Mouse (Mus musculus) CH12.LX (cell line): ENCODE measurements around the gene Rps16. TPM values are rescaled to one million over a fixed set of nuclear protein-coding genes. Genes with fewer than 3 reads are reported as not detected.

ENCODE experiments used
- DNase-seq: peaks from one replicate; pipeline ENCODE4 v3.0.0-alpha.2; 2013; ENCODE audit errors: extremely low read depth
- H3K27ac ChIP-seq: 2 replicates; pipeline ENCODE4 v1.5.1; 2012; ENCODE audit warnings: low read depth, mild to moderate bottlenecking, control low read depth, moderate library complexity; ENCODE audit not compliant: insufficient read depth
- H3K27me3 ChIP-seq: replicated peaks from 2 replicates; pipeline ENCODE3; 2012; ENCODE audit warnings: inconsistent platforms
- H3K36me3 ChIP-seq, 2 experiments: replicated peaks in 1 of 2; 2 replicates each; pipeline versions ENCODE3 to v1.6.1; 2012; ENCODE audit warnings: inconsistent platforms in 1 of 2, low read length in 1 of 2, mild to moderate bottlenecking in 1 of 2, mixed read lengths in 1 of 2, moderate library complexity in 1 of 2; ENCODE audit not compliant: control insufficient read depth in 1 of 2, insufficient read depth in 1 of 2
- H3K4me1 ChIP-seq, 2 experiments: 2 replicates each; pipeline ENCODE4 v1.6.1; 2012; ENCODE audit warnings: inconsistent platforms in 1 of 2, moderate library complexity in 1 of 2; ENCODE audit not compliant: insufficient read depth in 2 of 2, control insufficient read depth in 1 of 2
- H3K4me2 ChIP-seq: 2 replicates; pipeline ENCODE4 v1.6.1; 2012; ENCODE audit warnings: low read depth, mild to moderate bottlenecking, control low read depth; ENCODE audit not compliant: poor library complexity, insufficient read depth, severe bottlenecking
- H3K4me3 ChIP-seq, 3 experiments: fragments of 150-350 bp in 1 of 3; sonication (generic) in 1 of 3; replicated peaks in 1 of 3; 2 replicates each; pipeline versions ENCODE3 to v1.5.1; 2011 to 2012; ENCODE audit warnings: low read depth in 2 of 3, low read length in 2 of 3, mild to moderate bottlenecking in 2 of 3, moderate library complexity in 2 of 3, control low read depth in 1 of 3, improper control_type of control experiment in 1 of 3, inconsistent platforms in 1 of 3, mixed read lengths in 1 of 3; ENCODE audit not compliant: poor library complexity in 1 of 3
- H3K79me2 ChIP-seq: replicated peaks from 2 replicates; pipeline ENCODE4 v1.6.1; 2012; ENCODE audit warnings: mild to moderate bottlenecking, moderate library complexity; ENCODE audit not compliant: control insufficient read depth, poor library complexity, insufficient read depth, severe bottlenecking; ENCODE audit errors: extremely low read depth
- H3K9ac ChIP-seq: 2 replicates; pipeline ENCODE4 v1.6.1; 2012; ENCODE audit warnings: low read depth, mild to moderate bottlenecking, control low read depth, moderate library complexity; ENCODE audit not compliant: insufficient read depth
- H3K9me3 ChIP-seq: replicated peaks from 2 replicates; pipeline ENCODE3; 2012; ENCODE audit warnings: low read length, inconsistent platforms, mixed read lengths
- BHLHE40 ChIP-seq: IDR thresholded peaks from 2 replicates; pipeline ENCODE4 v1.6.1; 2011; ENCODE audit warnings: mild to moderate bottlenecking, low read depth, low read length, improper control_type of control experiment
- CHD1 ChIP-seq: IDR thresholded peaks from 2 replicates; pipeline ENCODE4 v1.6.1; 2012; ENCODE audit warnings: low read depth, low read length, improper control_type of control experiment, inconsistent platforms
- CHD2 ChIP-seq: IDR thresholded peaks from 2 replicates; pipeline ENCODE4 v1.6.1; 2011; ENCODE audit warnings: low read length, improper control_type of control experiment
- CTCF ChIP-seq, 2 experiments: IDR thresholded peaks in 1 of 2; conservative IDR thresholded peaks in 1 of 2; 2 replicates each; pipeline ENCODE4 v1.5.1; 2011 to 2012; ENCODE audit warnings: low read depth in 2 of 2, low read length in 2 of 2, improper control_type of control experiment in 1 of 2, inconsistent platforms in 1 of 2, mild to moderate bottlenecking in 1 of 2, moderate library complexity in 1 of 2
- E2F4 ChIP-seq: IDR thresholded peaks from 2 replicates; pipeline ENCODE4 v1.6.1; 2011; ENCODE audit warnings: low read depth, low read length, improper control_type of control experiment; ENCODE audit not compliant: insufficient replicate concordance
- ELF1 ChIP-seq: IDR thresholded peaks from 2 replicates; pipeline ENCODE4 v1.6.1; 2014; ENCODE audit warnings: low read depth, mild to moderate bottlenecking, inconsistent platforms, low read length, improper control_type of control experiment
- EP300 ChIP-seq: IDR thresholded peaks from 2 replicates; pipeline ENCODE4 v1.6.1; 2011; ENCODE audit warnings: low read length, improper control_type of control experiment
- ETS1 ChIP-seq: conservative IDR thresholded peaks from 2 replicates; pipeline ENCODE4 v1.6.1; 2012; ENCODE audit warnings: low read depth, mild to moderate bottlenecking, inconsistent platforms, low read length, improper control_type of control experiment, moderate library complexity
- GABPA ChIP-seq: IDR thresholded peaks from 2 replicates; pipeline ENCODE4 v1.6.1; 2012; ENCODE audit warnings: low read depth, low read length, improper control_type of control experiment, inconsistent platforms; ENCODE audit not compliant: insufficient replicate concordance
- HCFC1 ChIP-seq: IDR thresholded peaks from 2 replicates; pipeline ENCODE4 v1.6.1; 2012; ENCODE audit warnings: low read depth, mild to moderate bottlenecking, inconsistent platforms, low read length, improper control_type of control experiment
- IRF4 ChIP-seq: IDR thresholded peaks from 2 replicates; pipeline ENCODE4 v1.6.1; 2014; ENCODE audit warnings: low read depth, mild to moderate bottlenecking, inconsistent platforms, low read length, improper control_type of control experiment
- JUN ChIP-seq: IDR thresholded peaks from 2 replicates; pipeline ENCODE4 v1.6.1; 2011; ENCODE audit warnings: low read depth, mild to moderate bottlenecking, low read length, improper control_type of control experiment, moderate library complexity; ENCODE audit not compliant: insufficient read depth
- JUND ChIP-seq: conservative IDR thresholded peaks from 2 replicates; pipeline ENCODE4 v1.6.1; 2011; ENCODE audit warnings: low read depth, low read length, improper control_type of control experiment
- KAT2A ChIP-seq: IDR thresholded peaks from 2 replicates; pipeline ENCODE4 v1.6.1; 2012; ENCODE audit warnings: low read length, improper control_type of control experiment, inconsistent platforms; ENCODE audit not compliant: insufficient replicate concordance
- MAFK ChIP-seq: IDR thresholded peaks from 2 replicates; pipeline ENCODE4 v1.6.1; 2011; ENCODE audit warnings: low read length, improper control_type of control experiment; ENCODE audit not compliant: insufficient replicate concordance
- MAX ChIP-seq: IDR thresholded peaks from 2 replicates; pipeline ENCODE4 v1.6.1; 2011; ENCODE audit warnings: low read length, improper control_type of control experiment
- MAZ ChIP-seq: IDR thresholded peaks from 2 replicates; pipeline ENCODE4 v1.6.1; 2012; ENCODE audit warnings: low read depth, mild to moderate bottlenecking, inconsistent platforms, low read length, improper control_type of control experiment, moderate library complexity
- MEF2A ChIP-seq: IDR thresholded peaks from 2 replicates; pipeline ENCODE4 v1.6.1; 2014; ENCODE audit warnings: low read depth, mild to moderate bottlenecking, inconsistent platforms, low read length, improper control_type of control experiment, borderline replicate concordance
- MXI1 ChIP-seq: IDR thresholded peaks from 2 replicates; pipeline ENCODE4 v1.6.1; 2011; ENCODE audit warnings: mild to moderate bottlenecking, low read depth, low read length, improper control_type of control experiment
- MYC ChIP-seq: IDR thresholded peaks from 2 replicates; pipeline ENCODE4 v1.6.1; 2011; ENCODE audit warnings: low read depth, mild to moderate bottlenecking, improper control_type of control experiment, low read length
- NELFE ChIP-seq: IDR thresholded peaks from 2 replicates; pipeline ENCODE4 v1.6.1; 2011; ENCODE audit warnings: low read depth, low read length, improper control_type of control experiment
- NRF1 ChIP-seq: IDR thresholded peaks from 2 replicates; pipeline ENCODE4 v1.6.1; 2014; ENCODE audit warnings: low read depth, mild to moderate bottlenecking, inconsistent platforms, low read length, improper control_type of control experiment, moderate library complexity
- PAX5 ChIP-seq: IDR thresholded peaks from 2 replicates; pipeline ENCODE4 v1.6.1; 2012; ENCODE audit warnings: low read length, inconsistent platforms, mixed read lengths
- POLR2A ChIP-seq: IDR thresholded peaks from 2 replicates; pipeline ENCODE4 v1.6.1; 2011; ENCODE audit warnings: low read depth, mild to moderate bottlenecking, improper control_type of control experiment, low read length
- POLR2AphosphoS2 ChIP-seq: IDR thresholded peaks from 2 replicates; pipeline ENCODE4 v1.6.1; 2011; ENCODE audit warnings: low read depth, low read length, improper control_type of control experiment
- RAD21 ChIP-seq: IDR thresholded peaks from 2 replicates; pipeline ENCODE4 v1.6.1; 2011; ENCODE audit warnings: low read depth, mild to moderate bottlenecking, low read length, improper control_type of control experiment, moderate library complexity
- RCOR1 ChIP-seq: conservative IDR thresholded peaks from 2 replicates; pipeline ENCODE4 v1.6.1; 2012; ENCODE audit warnings: low read depth, mild to moderate bottlenecking, inconsistent platforms, low read length, improper control_type of control experiment
- SIN3A ChIP-seq: IDR thresholded peaks from 2 replicates; pipeline ENCODE4 v1.6.1; 2012; ENCODE audit warnings: low read length, improper control_type of control experiment, inconsistent platforms
- SMC3 ChIP-seq: IDR thresholded peaks from 2 replicates; pipeline ENCODE4 v1.6.1; 2011; ENCODE audit warnings: low read depth, low read length, improper control_type of control experiment
- TBP ChIP-seq: conservative IDR thresholded peaks from 2 replicates; pipeline ENCODE4 v1.6.1; 2011; ENCODE audit warnings: low read depth, low read length, improper control_type of control experiment
- TCF12 ChIP-seq: IDR thresholded peaks from 2 replicates; pipeline ENCODE4 v1.6.1; 2014; ENCODE audit warnings: low read depth, mild to moderate bottlenecking, inconsistent platforms, low read length, improper control_type of control experiment
- UBTF ChIP-seq: IDR thresholded peaks from 2 replicates; pipeline ENCODE4 v1.6.1; 2012; ENCODE audit warnings: low read depth, mild to moderate bottlenecking, inconsistent platforms, low read length, improper control_type of control experiment, moderate library complexity
- USF1 ChIP-seq: IDR thresholded peaks from 2 replicates; pipeline ENCODE4 v1.6.1; 2014; ENCODE audit warnings: low read depth, mild to moderate bottlenecking, inconsistent platforms, low read length, improper control_type of control experiment
- USF2 ChIP-seq: conservative IDR thresholded peaks from 2 replicates; pipeline ENCODE4 v1.6.1; 2011; ENCODE audit warnings: low read depth, low read length, improper control_type of control experiment
- ZC3H11A ChIP-seq: IDR thresholded peaks from 2 replicates; pipeline ENCODE4 v1.6.1; 2012; ENCODE audit warnings: low read depth, mild to moderate bottlenecking, inconsistent platforms, low read length, improper control_type of control experiment
- ZKSCAN1 ChIP-seq: IDR thresholded peaks from 2 replicates; pipeline ENCODE4 v1.6.1; 2012; ENCODE audit warnings: low read depth, inconsistent platforms, low read length, improper control_type of control experiment, borderline replicate concordance
- ZMIZ1 ChIP-seq: IDR thresholded peaks from 2 replicates; pipeline ENCODE4 v1.6.1; 2012; ENCODE audit warnings: low read depth, mild to moderate bottlenecking, inconsistent platforms, low read length, improper control_type of control experiment
- ZNF384 ChIP-seq: IDR thresholded peaks from 2 replicates; pipeline ENCODE4 v1.6.1; 2012; ENCODE audit warnings: low read depth, low read length, improper control_type of control experiment, inconsistent platforms
- dilution Hi-C: fragments of 300-500 bp; cut with MboI; formaldehyde crosslinking; loops from 2 replicates; pipeline ENCODE4 v1.14.3; 2020; ENCODE audit warnings: low sequenced_read_pairs; ENCODE audit not compliant: extremely low pct_unique_long_range_greater_than_20kb, extremely low pct_ligation_motif_present
- in situ Hi-C: fragments of 300-500 bp; cut with MboI; formaldehyde crosslinking; loops from 3 replicates; pipeline ENCODE4 v1.14.3; 2019; ENCODE audit warnings: low sequenced_read_pairs, low pct_ligation_motif_present, low pct_unique_long_range_greater_than_20kb, mixed read lengths
- polyA plus RNA-seq: library from polyadenylated mRNA; unstranded; fragments of >175 nt; gene quantifications from 2 replicates; pipeline ENCODE4 v1.2.1, GENCODE M21; 2012; ENCODE audit warnings: low read depth; ENCODE audit not compliant: insufficient read length
- total RNA-seq, 2 experiments: library from RNA; depleted of rRNA; stranded (reverse); fragments of 300-350 nt in 1 of 2; fragments of >200 nt in 1 of 2; gene quantifications; 2 replicates each; pipeline ENCODE4 v1.2.3; 2012 to 2014

Rps16 gene
- total and polyA plus RNA-seq, 3 experiments: 66.7 to 2,040 (median 1,254) TPM

DNA sequence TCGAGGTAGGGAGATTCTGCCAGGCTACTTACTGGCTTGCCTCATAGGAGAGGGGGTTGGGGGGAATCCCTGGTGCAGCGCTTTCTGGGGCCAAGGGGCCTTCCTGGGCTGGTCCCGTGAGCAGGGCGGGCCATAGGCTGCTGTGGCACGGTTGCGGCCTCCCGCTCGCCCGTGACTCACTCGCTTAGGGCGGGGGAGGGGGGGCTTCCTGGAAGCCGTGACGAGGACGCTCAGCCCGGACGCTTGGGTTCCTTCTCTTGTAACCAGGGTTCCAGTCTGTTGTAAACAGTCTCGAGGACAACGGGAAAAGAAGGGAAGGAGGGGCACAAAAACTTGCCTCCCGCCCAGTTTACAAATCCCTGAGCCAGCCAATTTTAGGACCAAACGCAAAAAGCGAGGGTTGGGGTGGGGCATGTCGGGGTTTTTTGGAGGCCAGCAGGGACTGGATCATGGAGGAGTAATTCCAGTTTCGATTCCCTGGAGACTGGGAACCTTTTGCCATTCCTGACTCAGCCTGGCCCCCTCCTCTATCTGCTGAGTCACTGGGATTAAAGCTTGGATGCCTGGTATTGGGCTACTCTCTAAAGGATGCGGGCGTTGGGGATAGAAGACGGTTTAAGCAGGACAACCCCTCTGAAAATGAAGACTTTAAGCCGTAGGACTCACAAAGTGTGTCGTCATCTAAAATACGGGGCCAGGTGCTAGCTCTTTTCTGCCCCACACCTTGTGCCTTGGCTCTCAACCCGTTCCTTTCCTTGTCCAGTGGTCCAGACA is 30.8 kb downstream of the Rps16 start:
- Histone ChIP-seq H3K27me3 (no peaks in the 10 kb centered on the region), H3K4me2 (peak overlapping the region; percentile 85), H3K4me3 (peak overlapping the region; percentile 32 to 42 (median 34)), H3K36me3 (peaks cover 10 to 26% of the 10 kb centered on the region in 2 experiments), H3K79me2 (peaks cover 26% of the 10 kb centered on the region), H3K9ac (peak overlapping the region; percentile 80), H3K27ac (peak overlapping the region; percentile 97), H3K9me3 (no peaks in the 10 kb centered on the region), H3K4me1 (peaks cover 37 to 82% of the 10 kb centered on the region in 2 experiments)
- dilution Hi-C loops: no loop called here
- in situ Hi-C loops: no loop called here
- TF ChIP-seq MAFK: peak; percentile 50; the same call in 1 of the 2 replicates
- no peak for TF ChIP-seq SMC3
- peak; percentile 82 for TF ChIP-seq CHD2
- TF ChIP-seq MAZ: peak; percentile 94
- TF ChIP-seq EP300: 0 out of 2 replicates have a peak, but pooled peaks have one; percentile 6
- no peak for TF ChIP-seq USF2
- TF ChIP-seq MYC: 0 out of 2 replicates have a peak, but pooled peaks have one; percentile 25
- peak; percentile 65; the same call in 1 of the 2 replicates for TF ChIP-seq ELF1
- peak; percentile 92 for TF ChIP-seq MEF2A
- TF ChIP-seq HCFC1: peak; percentile 41; the same call in 1 of the 2 replicates
- TF ChIP-seq CTCF (conservative IDR thresholded peaks at IDR 0.05 in 1 of 2, IDR thresholded peaks at IDR 0.05 in 1 of 2; ENCODE audit: low read depth in 2 of 2, low read length in 2 of 2): no peak
- no peak; the same call in 1 of the 2 replicates for TF ChIP-seq GABPA
- 0 out of 2 replicates have a peak, but pooled peaks have one; percentile 19 for TF ChIP-seq TBP
- peak; percentile 90 for TF ChIP-seq RCOR1
- TF ChIP-seq POLR2AphosphoS2: no peak
- TF ChIP-seq E2F4: no peak
- no peak for TF ChIP-seq ZNF384
- TF ChIP-seq PAX5: no peak
- TF ChIP-seq TCF12: peak; percentile 85; the same call in 1 of the 2 replicates
- peak; percentile 12; the same call in 1 of the 2 replicates for TF ChIP-seq SIN3A
- TF ChIP-seq ZKSCAN1: no peak
- peak; percentile 10; the same call in 1 of the 2 replicates for TF ChIP-seq POLR2A
- 0 out of 2 replicates have a peak, but pooled peaks have one; percentile 27 for TF ChIP-seq NRF1
- peak; percentile 100 for TF ChIP-seq BHLHE40
- TF ChIP-seq ETS1: peak; percentile 99
- TF ChIP-seq MXI1: peak; percentile 16; the same call in 1 of the 2 replicates
- TF ChIP-seq UBTF: no peak
- peak; percentile 20; the same call in 1 of the 2 replicates for TF ChIP-seq MAX
- no peak for TF ChIP-seq JUND
- TF ChIP-seq CHD1: no peak
- peak; percentile 77 for TF ChIP-seq IRF4
- TF ChIP-seq ZMIZ1: no peak
- TF ChIP-seq USF1: no peak
- TF ChIP-seq NELFE: no peak
- TF ChIP-seq JUN: no peak
- TF ChIP-seq RAD21: no peak
- no peak for TF ChIP-seq KAT2A
- TF ChIP-seq ZC3H11A: no peak
- DNase-seq: peak; percentile 85
